Mouse (Mus musculus): ENCODE measurements around the gene Gm815.

The Gm815 gene

DNA sequence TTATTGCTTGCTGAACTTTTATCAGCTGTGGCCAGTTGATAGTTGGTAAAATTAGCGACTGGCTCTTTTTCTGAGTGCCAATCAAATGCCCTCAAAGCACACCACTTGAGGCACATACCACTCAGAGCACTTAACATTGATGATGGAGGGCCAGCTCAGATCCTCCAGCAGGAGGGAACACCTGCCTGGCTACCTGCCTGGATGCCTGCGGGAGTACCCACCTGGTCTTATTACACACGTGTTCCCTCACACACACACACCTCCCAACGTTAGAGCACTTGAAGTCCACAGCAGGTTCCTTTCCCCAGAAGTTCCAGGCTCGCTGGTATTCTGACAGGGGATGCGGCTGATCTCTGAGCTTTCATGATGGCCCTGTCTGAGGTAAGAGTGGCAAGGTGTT lies at the start of gene Gm815:
Gene Gm815, plus strand, starts transcription at position 266 of the 400 bp plus-strand sequence.
- DNase-seq: no peak

- DNase-seq: no peak
Measured at GRCm38 (mm10) chr19:26837626-26838025, 48.1 kb upstream of the Gm815 start.

GRCm38 (mm10) chr19:26843896-26844295 lies 41.8 kb upstream of the Gm815 start:
- no peak for DNase-seq

GRCm38 (mm10) chr19:26844813-26845212 lies 40.9 kb upstream of the Gm815 start:
- no peak for DNase-seq

DNA sequence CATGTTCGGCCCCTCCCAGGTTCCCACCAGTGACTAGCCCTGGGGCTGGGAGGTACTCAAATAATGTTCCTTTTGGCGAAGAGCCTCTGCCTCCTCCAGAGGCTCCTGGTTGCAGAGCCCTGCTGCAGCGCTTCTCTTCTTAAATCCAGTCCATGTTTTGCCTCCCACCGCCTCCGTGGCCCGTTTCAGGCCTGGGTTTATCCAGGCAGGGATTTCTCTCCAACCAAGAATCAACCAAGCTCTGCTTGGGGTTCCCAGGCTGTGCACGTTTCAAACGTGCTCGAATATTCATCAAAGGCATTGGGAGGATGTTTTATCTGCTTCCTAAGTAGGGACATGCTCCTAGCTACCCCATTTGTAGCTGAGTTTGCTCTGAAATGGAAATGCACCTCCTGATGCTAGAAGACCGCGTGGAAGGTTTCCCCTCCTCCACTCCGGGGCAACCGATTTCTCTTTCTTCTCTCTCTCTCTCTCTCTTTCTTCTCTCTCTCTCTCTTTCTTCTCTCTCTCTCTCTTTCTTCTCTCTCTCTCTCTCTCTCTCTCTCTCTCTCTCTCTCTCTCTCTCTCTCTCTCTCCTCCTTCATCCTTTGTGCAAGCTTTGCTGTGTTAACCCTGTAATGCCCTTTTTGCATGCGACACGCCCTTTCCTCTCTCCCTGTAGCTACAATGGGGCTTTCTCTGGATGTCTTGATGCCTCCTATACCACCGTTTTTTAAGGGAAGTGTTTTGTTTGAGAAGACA lies 40.2 kb upstream of the Gm815 start:
- DNase-seq: peak; percentile 82

DNA sequence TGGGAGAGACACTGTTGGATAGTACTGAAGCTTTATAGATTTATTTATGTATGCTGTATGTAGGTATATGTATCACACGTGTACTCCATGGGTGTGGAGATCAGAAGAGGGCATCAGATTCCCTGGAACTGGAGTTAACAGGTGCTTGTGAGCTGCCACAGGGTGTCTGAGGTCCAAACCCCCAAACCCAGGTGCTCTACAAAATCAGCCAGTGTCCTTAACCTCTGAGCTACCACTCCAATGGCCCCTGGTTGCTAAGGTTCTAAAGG lies 39.7 kb upstream of the Gm815 start:
- peak; percentile 12 for DNase-seq

GRCm38 (mm10) chr19:26851017-26851782 lies 34.5 kb upstream of the Gm815 start:
- no peak for DNase-seq

- no peak for DNase-seq
Measured at GRCm38 (mm10) chr19:26852325-26852900, 33.3 kb upstream of the Gm815 start.

DNA sequence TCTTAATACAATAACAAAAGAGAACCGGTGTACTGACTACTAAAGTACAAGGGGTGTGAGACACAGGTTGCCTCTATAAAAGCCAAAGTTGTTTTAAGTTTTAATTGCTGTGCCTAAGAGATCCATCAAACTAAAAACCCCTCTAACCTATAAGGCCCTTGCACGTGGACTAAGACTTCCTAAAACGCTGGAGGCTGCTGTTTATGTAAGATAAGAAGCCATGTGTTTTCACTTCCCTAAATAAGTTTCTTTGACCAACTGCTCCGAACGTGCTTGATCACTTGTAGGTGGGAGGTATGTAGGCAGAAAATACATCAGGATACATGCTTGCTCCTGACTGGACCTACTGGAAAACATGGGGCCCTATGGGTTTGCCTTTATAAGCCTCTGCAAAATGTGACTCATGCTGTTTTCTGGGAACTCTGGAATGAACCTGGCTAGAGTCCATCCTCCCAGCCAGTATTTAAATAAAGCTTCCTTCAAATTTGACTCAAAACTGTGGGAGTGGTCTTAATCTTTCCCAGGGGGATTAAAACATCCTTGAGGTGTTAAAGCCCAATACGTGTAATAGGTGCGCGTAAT lies 31.9 kb upstream of the Gm815 start:
- no peak for DNase-seq

DNA sequence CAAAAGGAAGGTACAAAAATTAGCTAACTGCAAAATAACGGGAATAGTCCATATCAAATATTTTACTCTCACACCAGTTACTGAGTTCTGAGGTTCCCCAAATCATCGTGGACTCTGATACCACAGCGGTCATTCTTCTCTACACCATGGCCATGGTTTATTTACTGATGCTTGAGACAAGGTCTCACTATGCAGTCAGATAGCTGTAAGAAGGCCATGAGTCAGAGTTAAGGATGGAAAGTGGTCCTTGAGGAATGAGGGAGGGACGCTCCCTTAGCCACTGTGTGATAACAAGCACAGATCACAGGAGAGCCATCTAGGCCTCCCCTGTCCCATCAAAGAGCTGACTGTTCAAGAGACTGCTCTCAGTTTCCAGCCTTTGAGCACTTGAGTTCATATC lies 31.0 kb upstream of the Gm815 start:
- no peak for DNase-seq

DNA sequence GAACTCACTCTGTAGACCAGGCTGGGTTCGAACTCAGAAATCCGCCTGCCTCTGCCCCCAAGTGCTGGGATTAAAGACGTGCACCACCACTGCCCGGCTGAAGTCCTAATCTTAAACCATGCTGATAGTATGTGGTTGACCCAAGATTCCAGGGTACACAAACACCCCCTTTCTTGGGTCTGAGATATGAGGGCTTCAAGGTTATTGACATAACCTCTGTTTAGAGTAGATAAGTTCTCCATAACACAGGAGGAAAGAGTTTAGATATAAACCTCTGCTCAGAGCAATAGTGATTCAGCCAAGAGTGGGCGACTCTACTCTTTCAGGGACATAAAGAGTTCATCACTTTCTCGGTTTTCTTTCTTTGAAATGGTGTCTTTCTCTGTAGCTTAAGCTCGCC lies 30.5 kb upstream of the Gm815 start:
- DNase-seq: no peak

GRCm38 (mm10) chr19:26858427-26859194 lies 27.1 kb upstream of the Gm815 start:
- DNase-seq: no peak

- no peak for DNase-seq
Measured at GRCm38 (mm10) chr19:26859195-26859570, 26.5 kb upstream of the Gm815 start.

DNA sequence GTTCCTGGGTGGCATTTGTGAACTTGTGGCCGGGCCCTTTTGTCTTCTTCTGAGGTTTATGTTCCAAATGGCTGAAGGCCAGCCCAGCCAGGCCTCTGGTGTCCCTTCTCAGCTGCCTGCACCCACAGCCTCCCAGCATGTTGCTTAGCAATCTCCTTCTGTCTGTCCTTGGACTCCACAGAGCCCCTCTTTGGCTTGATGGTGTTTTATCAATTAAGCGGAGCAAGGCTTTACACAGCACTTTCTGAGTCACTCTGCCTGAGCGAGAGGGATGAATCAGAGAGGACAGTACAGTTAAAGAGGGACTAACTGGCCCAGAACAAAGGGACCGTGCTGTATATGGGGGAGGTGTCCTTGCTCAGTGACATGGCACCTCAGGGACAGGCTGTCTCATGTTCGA lies 22.0 kb upstream of the Gm815 start:
- DNase-seq: peak; percentile 11

DNA sequence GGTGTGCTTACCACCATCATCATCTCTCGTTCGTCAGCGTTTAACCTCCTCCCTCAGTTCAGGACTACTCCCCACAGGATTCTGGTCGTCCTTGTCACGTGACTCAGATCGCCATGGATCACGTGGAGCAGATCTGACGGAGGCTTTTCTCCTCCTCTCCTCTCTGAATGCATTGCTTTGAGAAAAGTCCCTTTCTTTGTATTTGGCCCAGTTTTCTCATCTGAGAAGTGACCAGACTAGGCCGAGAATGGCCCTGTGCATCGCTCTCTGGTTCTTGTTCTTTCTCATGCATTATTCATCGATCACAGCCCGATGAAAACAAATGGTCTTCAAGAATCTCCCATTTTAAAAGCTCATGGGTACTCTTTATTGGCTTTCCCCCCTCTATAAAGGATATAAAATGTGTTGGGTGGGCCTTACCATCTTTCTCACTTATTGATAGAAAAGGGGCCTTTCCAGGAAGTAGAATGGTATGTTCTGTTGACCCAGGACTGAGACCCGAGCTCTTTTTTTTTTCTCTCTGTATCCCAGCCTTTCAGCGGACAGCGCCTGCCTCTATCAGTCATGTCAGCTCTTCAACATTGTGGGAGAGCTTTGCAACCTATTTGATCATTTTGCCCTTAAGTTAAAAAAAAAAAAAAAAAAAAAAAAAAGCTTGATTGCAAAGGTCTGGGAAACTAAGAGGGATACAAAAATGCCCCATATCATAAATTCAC lies 20.5 kb upstream of the Gm815 start:
- no peak for DNase-seq

GRCm38 (mm10) chr19:26865736-26866135 lies 19.9 kb upstream of the Gm815 start:
- no peak for DNase-seq

DNA sequence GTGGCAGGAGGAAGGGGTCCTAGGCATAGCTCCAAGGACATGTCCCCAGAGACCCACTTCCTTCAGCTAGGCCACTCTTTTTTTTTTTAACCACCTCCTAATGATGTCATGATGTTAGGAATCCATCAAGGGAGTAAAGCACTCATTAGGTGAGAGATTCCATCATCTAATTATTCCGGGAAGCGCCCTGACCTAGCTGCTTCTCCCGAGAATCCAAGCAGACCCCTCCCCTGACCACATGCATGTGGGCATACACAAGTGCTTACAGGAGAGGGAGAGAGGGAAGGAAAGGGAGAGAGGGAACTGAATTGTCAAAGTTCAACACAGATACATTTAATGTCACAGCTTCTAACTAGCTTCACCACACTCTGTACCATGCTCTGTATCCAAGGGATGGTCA lies 16.1 kb upstream of the Gm815 start:
- no peak for DNase-seq

DNA sequence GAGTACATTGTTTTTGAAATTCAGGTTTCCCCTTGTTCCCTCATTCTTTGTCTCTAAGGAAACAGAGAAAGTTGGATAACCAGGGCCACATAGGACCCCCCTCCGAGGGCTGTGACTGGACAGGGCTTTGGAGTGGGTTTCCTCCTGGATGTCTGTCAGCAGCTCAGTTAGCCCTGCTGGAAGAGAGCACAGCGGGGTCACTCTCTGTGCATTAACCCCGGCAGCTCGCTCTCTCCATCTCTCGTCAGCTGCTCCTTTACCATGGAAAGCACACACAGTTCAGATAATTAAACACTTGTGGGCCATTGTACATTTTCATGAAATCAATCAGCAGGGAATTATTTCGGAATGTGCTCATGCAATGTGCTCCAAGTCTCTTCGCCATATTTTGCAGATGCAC lies 15.4 kb upstream of the Gm815 start:
- DNase-seq: no peak

DNA sequence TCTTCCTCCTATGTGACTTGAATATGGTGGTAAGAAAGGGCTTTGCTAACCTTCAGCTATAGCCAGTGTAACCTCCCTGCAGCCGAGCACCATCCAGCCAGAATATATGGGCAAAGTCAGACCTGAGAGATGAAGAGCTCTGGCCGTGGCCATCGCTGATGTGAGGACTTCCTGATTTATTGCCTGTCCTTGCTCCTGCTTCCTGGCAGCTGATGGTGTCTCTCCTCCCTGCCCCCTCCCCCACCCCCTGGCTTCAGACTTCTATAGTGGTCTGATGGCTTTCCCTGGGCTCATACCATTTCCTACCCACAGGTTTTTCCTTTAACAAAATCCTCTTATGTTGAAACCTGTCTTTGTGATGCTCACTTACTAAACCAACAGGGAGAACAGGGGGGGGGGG lies 14.6 kb upstream of the Gm815 start:
- no peak for DNase-seq

DNA sequence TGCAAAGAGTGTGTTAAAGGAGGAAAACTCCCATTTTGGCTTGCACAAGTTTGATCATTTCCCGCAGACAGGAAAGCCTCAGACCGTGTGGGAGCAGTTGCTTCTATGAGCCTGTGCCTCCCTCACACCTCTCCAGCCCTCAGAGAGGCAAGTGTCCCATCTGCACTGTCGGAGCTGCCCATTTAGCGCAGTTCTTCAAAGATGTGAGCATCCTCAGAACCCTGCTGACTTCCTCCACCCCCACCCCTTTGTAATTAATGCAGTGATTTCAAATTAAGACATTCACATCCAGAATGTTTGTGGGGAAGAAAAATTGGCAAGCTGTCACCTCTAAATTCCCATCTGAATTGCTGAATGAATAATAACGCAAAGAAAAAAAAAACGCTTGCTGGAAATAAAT lies 12.8 kb upstream of the Gm815 start:
- DNase-seq: no peak

DNA sequence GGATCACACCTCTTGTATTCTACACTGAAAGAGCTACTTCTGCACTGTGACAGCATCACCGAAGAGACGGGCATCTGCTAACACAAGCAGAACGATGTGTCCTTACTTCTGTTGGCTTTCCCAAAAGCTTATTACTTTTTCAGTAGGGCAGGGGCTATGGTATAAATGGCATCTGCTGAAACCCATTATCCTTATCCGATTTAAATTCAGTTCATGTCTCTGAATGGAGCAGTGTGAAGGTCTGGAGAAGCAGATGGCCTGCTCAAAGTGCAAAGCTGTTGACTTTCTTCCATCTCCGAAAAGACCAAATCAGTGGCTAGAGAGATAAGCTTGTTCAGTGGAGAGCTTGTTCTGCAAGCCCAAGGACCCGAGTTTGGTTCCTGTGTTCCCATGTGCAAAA lies 10.1 kb upstream of the Gm815 start:
- DNase-seq: no peak

- no peak for DNase-seq
Measured at GRCm38 (mm10) chr19:26877180-26877775, 8.4 kb upstream of the Gm815 start.
